Mouse (Mus musculus): ENCODE measurements around the gene Fgfr2.

Gene Fgfr2

DNA sequence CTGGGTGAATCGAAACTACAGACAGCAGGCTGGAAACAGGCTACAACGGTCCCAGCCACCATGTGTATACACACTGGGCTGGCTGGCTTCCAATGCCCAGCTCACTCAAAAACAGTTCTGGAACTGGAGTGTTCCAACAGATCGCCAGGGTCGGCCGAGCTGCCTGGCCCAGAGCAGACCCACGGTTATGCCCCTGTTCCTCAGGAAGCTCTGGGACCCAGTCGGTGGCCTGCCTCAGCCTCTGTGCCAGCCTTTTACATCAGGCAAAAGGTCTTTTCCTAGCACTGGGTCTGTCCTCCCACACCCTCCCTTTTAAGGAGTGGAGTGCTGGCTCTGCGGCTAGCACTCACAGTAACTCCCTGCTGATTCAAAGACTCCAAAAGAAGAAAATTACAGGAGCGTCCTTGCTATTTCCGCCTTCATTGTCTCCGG lies 34.3 kb downstream of the Fgfr2 start:
- no peak for DNase-seq (ENCODE audit: low read depth in 1 of 2, low spot score in 2 of 2)

DNA sequence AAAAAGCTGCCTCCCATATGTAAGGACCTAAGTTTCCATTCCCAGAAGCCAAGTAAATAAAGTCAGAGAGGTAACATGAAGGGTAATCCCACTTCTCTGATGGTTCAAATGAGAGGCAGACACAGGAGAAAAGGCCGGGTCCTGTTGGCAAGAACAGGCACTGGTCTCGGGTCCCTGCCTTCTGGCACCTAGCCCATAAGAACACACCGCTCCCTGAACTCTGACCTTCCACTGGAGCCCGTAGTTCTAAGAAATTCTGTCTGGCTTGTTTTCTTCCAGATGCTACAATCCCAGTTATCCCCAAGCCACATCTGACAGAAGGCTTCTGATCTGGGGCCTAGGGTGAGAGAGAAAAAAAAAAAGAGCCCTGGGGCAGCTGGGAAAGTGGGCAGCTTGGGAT lies 34.7 kb downstream of the Fgfr2 start:
- no peak for DNase-seq (ENCODE audit: low read depth in 1 of 2, low spot score in 2 of 2)

DNA sequence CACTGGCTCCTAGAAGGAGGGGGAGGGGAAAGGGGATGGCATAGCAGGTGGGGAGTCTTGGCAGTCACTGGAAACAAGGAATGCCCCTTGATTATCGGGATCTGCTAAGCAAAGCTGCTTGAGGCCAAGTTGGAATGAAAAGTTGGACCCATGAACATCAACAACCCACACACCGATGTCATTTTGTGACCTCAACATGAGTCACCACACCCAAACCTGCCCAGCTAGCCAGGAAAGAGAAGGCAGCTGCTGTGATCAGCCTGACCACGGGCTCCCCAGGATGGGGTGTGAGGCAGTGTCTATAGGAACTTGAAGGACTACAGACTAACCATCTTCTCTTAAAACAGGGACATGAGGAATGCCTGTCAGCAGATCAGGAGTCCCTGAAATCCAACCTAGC lies 37.7 kb downstream of the Fgfr2 start:
- DNase-seq (ENCODE audit: low read depth in 1 of 2, low spot score in 2 of 2) = no peak

DNA sequence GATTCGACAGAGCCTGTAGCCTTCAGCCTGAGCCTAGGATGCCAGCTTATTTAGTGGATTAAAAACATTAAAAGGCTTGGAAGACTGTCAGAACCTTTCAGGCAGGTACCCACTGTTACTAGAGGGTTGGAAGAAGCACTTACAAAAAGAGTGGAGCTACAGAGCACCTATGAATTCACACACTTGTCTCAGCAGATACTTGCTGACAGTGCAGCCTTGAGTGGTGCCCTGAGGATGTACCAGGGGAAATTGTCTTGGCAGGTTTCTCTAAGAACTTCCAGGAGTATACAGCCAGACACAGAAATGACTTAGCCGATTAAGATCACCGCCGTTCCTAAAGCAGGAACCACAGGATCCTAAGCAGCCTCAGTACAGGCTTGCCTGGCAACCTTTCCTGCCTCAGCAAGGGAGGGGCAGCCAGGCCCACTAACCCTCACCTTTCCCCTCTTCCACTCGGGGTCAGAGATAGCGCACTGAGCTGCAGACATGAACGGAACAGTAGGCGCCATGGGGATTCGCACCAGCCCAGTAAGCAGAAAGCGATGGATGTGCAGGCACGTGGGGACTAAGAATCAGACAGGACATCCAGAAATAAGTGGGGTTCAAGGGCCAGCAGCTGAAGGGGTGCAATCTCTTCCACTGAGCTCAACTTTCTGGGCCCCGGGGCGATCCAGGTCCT lies 39.1 kb downstream of the Fgfr2 start:
- no peak for DNase-seq (ENCODE audit: low read depth in 1 of 2, low spot score in 2 of 2)

DNA sequence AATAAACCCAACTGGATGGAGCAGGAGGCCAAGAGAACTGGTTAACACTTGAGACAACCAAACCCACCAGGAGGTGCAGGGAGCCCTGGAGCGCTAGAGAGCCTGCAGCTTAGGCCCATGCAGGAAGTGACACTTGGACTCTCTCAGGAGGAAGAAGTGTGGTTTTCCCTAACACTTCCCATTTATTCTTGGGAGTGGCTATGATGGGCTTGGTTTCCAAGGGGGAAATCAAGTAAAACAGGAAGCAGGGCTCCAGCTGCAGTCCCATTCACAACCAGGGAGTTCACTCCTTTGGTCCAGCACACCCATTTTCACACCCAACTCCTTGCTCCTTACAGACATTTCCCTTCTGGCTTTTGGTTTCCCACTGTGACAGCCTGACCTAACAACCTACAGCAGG lies 44.2 kb downstream of the Fgfr2 start:
- no peak for DNase-seq (ENCODE audit: low read depth in 1 of 2, low spot score in 2 of 2)

DNA sequence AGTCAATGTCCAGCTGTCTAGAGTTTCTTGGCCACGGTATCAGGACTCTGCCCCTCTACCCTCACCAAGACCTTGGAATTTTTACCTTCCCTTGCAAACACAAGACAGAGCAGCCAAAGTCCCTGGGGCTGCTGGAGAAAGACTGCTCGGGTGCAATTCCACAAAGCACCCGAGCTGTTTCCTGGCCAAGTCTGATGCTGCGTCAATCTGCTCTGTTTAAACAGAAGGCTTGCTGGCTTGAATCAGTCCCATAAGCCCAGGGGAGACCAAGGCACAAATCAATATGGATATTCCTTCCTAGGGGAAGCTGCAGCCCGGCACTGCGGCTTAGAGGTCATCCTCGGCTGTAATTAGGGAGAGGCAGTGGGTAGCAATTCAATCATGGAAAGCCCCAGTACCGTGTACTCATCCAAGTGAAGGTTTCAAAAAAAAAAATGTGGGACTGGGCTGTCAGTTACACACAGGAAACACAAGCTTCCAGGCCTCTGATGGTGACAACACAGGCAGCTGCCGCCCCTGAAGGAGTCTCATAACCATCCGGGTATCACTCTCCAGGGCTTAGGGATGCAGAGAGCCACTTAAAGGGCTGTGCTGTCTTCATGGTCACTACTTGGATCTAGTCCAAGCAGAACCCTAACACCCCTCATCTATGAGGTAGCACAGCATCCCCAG lies 48.6 kb downstream of the Fgfr2 start:
- DNase-seq (ENCODE audit: low read depth in 1 of 2, low spot score in 2 of 2) = no peak

DNA sequence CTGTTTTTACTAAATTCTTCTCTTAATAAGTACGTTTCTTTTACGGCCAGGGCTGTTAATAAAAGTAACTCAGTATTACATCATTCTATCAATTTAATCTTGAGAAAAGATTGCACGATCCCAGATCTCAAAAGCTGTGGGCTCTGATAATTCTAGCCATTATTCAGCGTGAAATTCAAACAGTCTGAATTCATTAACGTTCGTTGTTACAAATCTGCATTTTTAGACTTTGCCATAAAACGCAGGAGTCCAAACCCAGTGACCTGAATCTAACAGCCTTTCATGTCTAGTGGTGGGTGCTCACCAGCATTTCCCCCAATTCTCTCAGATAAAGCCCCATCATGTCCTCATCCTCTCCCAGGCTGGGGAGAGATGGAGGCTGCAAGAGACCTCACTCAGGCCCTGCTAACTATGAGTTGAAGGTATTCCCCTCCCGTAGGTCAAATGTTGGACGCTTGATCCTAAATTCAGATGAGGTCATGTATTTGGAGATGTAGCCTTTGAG lies 50.0 kb downstream of the Fgfr2 start:
- DNase-seq (ENCODE audit: low read depth in 1 of 2, low spot score in 2 of 2) = no peak

DNA sequence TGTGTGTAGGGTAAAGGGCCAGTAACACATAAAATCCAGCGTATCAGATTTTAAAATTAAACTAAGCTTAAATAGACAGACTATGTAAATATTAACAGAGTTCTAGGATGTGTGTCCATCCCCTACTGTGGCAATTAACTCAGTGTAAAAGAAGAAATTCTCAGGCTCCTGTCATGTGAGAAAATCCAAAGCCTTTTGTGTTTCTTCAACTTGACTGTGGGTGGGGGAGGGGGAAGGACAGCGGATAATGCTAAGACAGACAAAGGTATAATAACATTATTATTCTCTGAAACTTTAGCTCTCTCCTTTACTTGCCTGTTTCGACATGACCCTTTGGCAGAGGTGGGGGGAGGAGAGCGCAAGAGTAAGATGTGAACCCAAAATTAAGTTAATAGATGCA lies 50.6 kb downstream of the Fgfr2 start:
- no peak for DNase-seq (ENCODE audit: low read depth in 1 of 2, low spot score in 2 of 2)

DNA sequence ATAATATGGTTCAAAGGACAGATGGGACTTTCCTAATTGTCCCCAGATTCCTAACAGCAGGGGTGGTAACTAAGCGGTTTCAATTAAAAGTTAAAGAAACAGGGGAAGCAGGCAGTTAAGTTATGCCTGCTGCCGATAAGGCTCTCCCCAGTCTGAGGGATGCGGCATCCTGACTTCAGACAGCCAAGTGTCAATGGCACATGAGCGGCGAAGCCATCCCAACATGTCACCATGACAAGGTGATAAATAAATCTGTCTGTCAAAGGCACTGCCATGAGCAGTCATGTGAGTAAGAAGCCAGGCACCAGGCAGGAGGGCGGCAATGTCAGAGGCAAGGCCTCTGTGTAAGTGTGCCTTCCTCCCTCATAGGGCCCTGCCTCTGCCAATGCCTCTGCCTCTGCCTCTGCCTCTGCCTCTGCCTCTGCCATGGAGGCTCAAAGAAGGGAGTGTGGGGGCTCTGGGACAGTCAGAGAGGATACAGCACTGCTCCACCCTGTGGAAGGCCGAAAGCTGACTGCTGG lies 55.8 kb downstream of the Fgfr2 start:
- DNase-seq (ENCODE audit: low read depth in 1 of 2, low spot score in 2 of 2) = no peak

DNA sequence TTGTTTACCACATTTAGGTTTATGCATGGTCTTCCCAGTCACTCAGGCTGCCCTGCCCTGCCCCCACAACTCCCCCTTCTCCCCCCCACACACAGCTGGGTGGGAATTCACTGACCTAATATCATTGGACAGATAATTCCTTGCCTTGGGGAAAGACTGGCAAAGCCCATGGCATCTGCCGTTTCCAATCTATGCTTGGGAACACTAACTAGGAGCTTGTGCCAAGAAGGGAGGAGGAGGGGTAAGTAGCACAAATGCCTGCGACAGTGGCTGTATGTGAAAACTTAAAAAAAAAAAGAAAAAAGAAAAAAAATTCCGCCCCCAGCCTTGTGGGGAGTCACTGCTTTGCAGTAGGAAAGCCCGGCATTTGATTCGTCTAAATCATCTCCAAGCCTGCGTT lies 56.4 kb downstream of the Fgfr2 start:
- no peak for DNase-seq (ENCODE audit: low read depth in 1 of 2, low spot score in 2 of 2)

DNA sequence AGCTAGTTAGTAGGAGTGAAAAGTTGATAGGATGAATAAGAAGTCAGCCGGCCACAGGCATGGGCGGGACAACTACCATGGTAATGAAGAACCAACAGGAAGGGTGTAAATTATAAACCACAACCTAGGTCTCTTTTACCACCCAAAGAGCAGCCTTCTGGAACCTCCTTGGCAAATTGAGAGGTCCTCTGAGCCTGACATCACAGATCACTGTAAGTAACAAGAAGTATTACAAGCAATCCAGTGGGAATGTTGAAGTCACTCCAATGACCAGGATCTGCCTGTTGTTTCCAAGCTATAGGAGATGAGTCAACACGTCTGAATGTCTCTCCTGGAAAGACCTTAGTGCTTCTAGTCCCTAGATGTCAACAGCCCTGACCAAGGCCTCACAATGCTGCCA lies 61.1 kb downstream of the Fgfr2 start:
- DNase-seq (ENCODE audit: low read depth in 1 of 2, low spot score in 2 of 2) = no peak

DNA sequence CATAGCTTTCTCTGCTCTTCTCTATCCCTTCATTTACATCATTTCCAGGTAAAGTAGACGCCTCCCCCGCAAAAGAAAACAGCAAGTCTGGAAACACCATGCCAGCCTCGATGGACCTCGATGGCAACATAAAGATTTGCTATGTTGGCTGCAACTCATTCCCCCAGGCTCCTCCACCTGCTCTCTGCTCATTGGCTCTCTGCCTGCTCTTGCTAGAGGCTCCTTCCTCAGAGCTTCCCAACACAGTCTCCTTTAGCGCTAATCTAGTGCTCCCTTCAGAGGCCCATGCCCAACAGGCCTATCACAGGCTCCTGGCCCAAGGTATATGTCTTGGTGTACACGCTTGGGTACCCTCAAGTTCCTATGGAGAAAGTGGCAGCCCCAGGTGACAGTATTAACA lies 63.0 kb downstream of the Fgfr2 start:
- no peak for DNase-seq (ENCODE audit: low read depth in 1 of 2, low spot score in 2 of 2)

DNA sequence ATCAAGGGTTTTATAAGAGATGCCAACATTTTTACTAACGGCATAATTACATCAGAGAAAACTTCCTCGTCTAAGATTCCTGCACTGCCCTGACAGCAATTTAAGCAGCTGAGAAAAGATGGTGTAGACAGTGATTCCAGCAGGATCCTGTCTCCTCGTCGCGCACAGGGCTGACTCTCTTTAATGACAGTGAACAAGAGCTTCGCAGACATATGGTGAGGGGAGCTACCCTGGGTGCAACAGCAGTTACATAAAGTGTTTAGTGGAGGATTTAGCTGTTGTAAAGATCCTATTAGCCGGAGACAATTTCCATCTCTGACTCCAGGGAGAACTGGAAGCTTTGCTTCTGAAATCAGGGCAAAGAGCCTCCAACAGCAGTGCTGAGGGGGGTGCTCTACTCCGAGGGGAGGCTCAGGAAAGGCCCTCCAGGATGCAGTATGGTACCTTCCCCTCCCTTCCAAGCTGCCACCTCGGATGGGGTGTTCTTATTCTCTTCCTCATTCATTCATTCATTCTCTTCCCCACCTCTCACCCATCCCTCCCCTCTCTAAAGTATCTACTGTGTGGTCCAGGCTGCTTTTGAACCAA lies 63.5 kb downstream of the Fgfr2 start:
- no peak for DNase-seq (ENCODE audit: low read depth in 1 of 2, low spot score in 2 of 2)

DNA sequence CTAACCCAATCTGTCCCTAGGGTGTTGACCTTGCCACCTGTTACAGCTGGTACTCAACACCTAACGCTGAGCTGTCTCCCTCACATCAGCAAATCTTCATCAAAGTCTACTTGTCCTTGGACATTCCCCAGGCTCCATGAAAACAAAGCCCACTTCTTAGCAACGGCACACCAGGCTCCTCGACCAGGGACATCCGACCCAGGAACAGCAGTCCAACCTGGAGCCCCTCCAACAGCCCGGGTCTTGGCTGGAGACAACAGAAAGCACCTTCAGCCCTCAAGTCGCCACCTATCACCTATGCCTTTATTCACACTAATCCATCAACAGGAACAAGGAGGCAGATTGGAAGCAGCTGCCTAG lies 64.0 kb downstream of the Fgfr2 start:
- no peak for DNase-seq (ENCODE audit: low read depth in 1 of 2, low spot score in 2 of 2)

DNA sequence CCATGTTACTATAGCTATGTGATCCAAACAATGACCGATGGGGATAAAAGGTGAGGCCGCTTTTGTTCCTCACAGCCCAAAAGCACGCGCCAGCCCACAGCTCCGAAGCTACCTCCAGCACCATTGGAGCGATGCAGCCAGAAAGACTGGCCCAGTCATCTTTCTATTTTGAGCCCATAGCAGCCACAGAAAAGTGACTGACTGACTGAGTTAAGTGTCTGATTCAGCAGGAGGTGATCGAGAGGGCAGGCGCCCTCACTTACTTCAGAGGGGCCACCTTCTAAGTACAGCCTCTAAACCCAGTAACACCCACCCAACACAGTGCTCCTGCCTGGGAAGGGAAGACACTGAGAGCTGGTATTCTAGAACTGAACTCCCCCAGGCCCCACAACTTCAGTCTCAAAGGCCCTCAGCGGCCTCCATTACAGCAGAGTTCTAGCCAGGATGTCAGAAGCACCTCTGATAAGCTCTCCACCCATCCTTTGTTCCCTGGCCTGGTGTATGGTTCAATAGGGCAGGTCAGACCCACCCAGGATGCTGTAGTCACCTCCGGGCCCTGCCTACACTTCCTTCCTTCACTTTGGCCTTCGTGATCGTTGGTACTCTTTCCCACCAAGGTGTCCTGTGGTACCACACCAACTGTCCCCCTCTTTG lies 64.5 kb downstream of the Fgfr2 start:
- DNase-seq (ENCODE audit: low read depth in 1 of 2, low spot score in 2 of 2) = no peak

DNA sequence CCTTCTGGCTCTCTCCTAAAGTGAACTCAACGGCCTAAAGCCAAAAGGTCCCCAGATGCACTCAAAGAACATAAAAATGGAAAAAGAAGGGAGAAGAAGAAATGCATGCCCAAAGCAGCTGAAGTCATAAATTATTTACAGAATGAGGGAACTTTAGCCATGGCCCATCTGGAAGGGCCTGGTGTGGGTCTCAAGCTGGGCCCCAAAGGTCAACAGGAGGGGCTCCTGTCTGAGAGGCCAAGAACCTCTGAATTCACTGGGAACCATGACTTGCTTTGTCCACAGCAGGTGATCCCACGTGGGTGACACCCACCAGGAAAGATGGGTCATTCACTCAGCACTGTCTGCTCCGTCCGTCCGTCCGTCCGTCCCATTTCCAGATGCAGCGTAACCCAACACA lies 66.2 kb downstream of the Fgfr2 start:
- DNase-seq (ENCODE audit: low read depth in 1 of 2, low spot score in 2 of 2) = no peak

DNA sequence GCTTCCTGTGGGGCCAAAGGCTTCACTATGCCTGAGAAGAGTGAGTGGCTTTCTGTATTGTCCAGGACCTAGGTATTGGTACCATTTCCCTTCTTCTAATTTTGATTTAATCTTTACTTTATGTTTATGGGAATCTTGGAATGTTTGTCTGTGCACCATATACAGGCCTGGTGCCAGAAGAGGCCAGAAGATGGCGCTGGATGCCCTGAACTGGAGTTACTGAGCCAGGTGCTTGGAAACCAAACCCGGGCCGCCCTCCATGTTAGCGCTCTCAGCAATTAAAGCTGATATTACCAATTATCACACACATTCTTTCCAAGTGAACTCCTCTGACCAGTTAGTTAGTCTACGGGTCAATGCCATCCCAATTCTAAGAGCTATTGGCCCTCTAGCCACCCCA lies 68.7 kb downstream of the Fgfr2 start:
- DNase-seq (ENCODE audit: low read depth in 1 of 2, low spot score in 2 of 2) = no peak

DNA sequence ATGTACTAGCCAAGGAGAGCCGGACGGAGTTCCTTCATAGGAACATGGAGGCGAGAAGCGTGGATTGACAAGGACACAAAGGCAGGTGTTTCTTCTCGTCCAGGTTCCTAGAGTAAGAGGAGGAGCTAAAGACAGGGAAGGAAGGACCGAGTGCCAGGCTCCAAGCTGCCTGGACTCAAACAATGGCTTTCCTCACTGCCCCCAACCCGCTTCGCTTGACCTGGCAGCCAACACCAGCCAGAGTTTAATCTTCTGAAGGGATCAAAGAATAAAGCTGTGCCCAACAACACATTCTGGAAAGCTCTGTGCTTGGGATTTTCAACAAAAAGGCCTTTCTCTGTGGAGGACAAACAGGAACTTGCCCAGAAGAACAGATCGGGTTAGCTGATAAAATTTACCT lies 69.4 kb downstream of the Fgfr2 start:
- DNase-seq (ENCODE audit: low read depth in 1 of 2, low spot score in 2 of 2) = no peak

DNA sequence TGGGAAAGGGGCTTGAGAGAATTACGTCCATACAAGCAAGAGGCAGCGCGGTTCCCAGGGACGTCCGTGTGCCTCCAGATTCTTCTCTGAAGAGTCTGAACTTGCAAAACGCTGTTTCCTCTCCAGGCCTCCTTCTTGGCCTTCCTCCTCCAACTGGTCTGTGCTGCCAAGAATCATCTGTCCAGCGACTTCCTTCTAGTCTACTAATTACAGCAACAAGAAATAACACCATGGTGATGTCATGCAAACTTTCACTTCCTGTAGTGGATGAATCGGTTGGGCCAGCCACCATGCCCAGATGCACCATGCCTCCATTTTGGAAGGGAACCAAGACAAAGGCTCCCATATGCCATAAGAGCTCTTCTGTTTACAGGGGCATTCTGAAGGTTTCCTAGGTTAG lies 70.3 kb downstream of the Fgfr2 start:
- DNase-seq (ENCODE audit: low read depth in 1 of 2, low spot score in 2 of 2) = peak; percentile 54 to 77

DNA sequence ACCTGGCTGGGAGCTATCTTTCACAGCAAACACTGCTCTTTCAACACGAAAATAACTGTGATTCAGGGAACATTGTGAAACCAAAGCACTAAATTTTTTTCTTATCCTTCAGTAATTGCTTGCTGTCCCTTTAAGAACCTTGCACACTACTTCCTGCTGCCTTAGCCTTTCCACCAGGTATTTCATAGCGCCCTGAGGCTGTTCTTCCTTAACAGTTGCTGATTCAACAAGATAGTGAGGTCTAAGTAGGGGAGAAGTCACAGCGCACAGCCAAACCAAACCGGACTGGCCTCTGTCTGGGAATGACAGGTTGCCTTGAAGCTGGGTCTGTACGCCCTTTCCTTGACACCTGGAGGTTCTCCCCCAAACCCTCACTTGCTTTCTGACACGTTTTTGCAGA lies 72.5 kb downstream of the Fgfr2 start:
- DNase-seq (ENCODE audit: low read depth in 1 of 2, low spot score in 2 of 2) = no peak

DNA sequence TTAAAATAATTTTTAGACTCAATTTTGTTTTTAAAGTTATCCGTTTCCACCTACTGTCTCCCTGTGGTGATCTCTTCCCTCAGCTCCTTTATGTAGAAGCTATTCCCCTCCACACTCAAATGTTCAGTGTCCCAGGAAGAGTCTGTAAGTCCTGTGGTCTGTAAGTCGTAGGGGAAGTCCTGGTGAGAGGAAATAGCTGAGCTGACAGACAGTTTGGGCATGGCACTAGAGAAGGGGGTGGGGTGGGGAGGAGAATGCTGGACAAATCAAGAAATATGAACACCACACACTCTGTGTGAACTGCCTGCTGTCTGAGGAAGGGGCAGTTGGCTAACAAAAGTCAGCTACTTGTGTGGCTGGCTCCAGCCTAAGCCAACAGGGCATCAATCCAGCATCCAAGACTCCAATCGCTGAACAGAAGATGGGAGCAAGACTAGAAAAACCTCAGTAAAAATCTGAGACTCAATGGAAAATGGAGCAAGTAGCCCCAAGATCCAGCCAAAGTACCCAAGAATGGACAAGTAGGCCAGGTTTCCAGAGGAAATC lies 75.0 kb downstream of the Fgfr2 start:
- DNase-seq (ENCODE audit: low read depth in 1 of 2, low spot score in 2 of 2) = no peak

DNA sequence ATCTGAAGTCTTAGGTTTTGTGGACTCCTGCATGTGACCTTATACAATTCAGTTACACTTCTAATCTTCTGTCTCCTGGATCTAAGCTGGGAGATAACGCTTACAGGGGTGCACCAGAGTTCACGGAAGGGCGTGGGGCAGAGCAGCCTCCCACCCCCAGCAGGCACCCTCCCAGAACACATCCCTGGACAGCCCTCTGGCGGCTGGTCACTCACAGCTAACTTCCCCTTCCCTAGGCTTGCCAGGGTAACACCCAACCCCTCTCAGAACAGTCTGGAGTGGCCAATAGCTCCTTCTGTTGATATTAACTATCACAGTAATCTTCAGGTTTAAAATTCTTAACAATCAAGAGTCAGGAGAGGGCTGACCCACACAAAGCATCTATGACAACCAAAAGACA lies 75.9 kb downstream of the Fgfr2 start:
- DNase-seq (ENCODE audit: low read depth in 1 of 2, low spot score in 2 of 2) = peak in 1 of 2 experiments; percentile 10

Data from monocyte, adult 2 months (primary cell).